Mouse (Mus musculus) heart, embryonic 16.5 days (tissue): ENCODE results near the gene Gm7544. TPM values are rescaled to one million over a fixed set of nuclear protein-coding genes. Genes with fewer than 3 reads are reported as not detected.
"Not testable (repeated sequence)": the region's sequence is repeated elsewhere in the genome, so short reads cannot be mapped to it uniquely, and the experiment has no call there.

ENCODE experiments used
- ATAC-seq: fragments of 200-750 bp; cut with Nextera tagmentation; replicated peaks from 2 replicates; pipeline ENCODE4 v1.8.0; 2017; ENCODE audit warnings: moderate number of reproducible peaks; ENCODE audit not compliant: insufficient read depth, low FRiP score; ENCODE audit errors: extremely low read depth
- H3K27ac ChIP-seq: fragments of 300-500 bp; sonication (generic); 2 replicates; pipeline ENCODE4 v1.5.1; 2014; ENCODE audit warnings: mild to moderate bottlenecking, low read length, control low read depth, moderate library complexity
- H3K27me3 ChIP-seq: fragments of 300-500 bp; sonication (generic); 2 replicates; pipeline ENCODE4 v1.6.1; 2014; ENCODE audit warnings: low read length, mixed read lengths; ENCODE audit not compliant: control insufficient read depth, insufficient read depth
- H3K36me3 ChIP-seq: fragments of 300-500 bp; sonication (generic); 2 replicates; pipeline ENCODE4 v1.6.1; 2014; ENCODE audit not compliant: control insufficient read depth, insufficient read depth
- H3K4me1 ChIP-seq: fragments of 300-500 bp; sonication (generic); 2 replicates; pipeline ENCODE4 v1.6.1; 2014; ENCODE audit warnings: low read length, mixed read lengths; ENCODE audit not compliant: control insufficient read depth, insufficient read depth
- H3K4me2 ChIP-seq: fragments of 300-500 bp; sonication (generic); 2 replicates; pipeline ENCODE4 v1.6.1; 2014; ENCODE audit warnings: low read depth, mild to moderate bottlenecking, control low read depth, low read length
- H3K4me3 ChIP-seq: fragments of 300-500 bp; sonication (generic); 2 replicates; pipeline ENCODE4 v1.5.1; 2014; ENCODE audit warnings: mild to moderate bottlenecking, control low read depth, low read length
- H3K9ac ChIP-seq: fragments of 300-500 bp; sonication (generic); 2 replicates; pipeline ENCODE4 v1.6.1; 2014; ENCODE audit warnings: low read length, control low read depth
- H3K9me3 ChIP-seq: fragments of 300-500 bp; sonication (generic); replicated peaks from 2 replicates; pipeline ENCODE4 v1.6.1; 2016; ENCODE audit warnings: low read length; ENCODE audit not compliant: control insufficient read depth
- WGBS: fragments of 180-500 bp; shearing (Covaris S2); extraction: QIAGEN DNeasy Blood & Tissue Kit; methylation state at CpG from one replicate; pipeline ENCODE4 v1.1.7; 2014; 5-methylcytosine and 5-hydroxymethylcytosine counted together
- polyA plus RNA-seq: library from polyadenylated mRNA; unstranded; fragments of >200 nt; fragmentation: Nextera tagmentation; extraction: Ambion mirVana; gene quantifications from 2 replicates; pipeline ENCODE4 v1.2.1, GENCODE M21; 2015

Gm7544 gene
- not detected in 2 replicates for polyA plus RNA-seq

DNA sequence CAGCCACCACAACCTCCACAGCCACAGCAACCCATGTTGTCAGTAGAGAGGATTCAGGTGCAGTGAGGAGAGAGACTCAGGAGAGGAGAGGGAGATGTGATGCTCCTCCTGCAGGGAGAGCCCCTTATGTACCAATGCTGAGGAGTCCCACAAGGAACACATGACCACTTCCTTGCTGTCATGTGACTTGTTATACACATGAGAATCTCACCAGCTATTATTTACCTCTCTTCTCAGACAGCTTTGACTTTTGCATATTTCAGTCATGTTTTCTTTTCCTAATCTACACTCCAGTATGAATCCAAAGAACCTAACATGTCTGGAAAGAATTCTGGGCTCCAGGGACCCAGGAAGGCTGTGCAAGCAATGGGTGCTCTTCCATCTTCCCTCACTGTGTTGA is at the start of gene Gm7544:
Gm7544 (minus strand) TSS at position 101 of the 400 bp plus-strand sequence.
- not testable (repeated sequence) for H3K36me3 ChIP-seq, H3K4me2 ChIP-seq, H3K27me3 ChIP-seq, H3K9ac ChIP-seq, H3K4me3 ChIP-seq, H3K9me3 ChIP-seq, H3K27ac ChIP-seq, ATAC-seq, H3K4me1 ChIP-seq

DNA sequence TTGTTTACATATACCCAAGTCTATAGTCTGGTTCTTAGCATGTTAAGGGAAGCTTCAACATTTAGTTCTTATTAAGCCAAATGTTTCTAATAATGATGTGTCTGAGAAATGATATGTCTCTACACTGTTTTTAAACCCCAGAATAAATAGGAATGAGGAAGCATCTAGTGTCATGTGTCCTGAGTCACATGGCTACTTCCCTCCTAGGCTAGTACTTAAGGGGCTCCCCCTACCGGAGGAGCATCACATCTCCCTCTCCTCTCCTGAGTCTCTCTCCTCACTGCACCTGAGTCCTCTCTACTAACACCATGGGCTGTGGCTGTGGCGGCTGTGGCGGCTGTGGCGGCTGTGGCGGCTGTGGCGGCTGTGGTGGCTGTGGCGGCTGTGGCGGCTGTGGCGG is 44.5 kb upstream of the Gm7544 start, which contains the start of gene Gm47959:
Gm47959 (plus strand) TSS at position 243 of the 400 bp plus-strand sequence.
- not testable (repeated sequence) for H3K4me1 ChIP-seq, H3K4me2 ChIP-seq, H3K4me3 ChIP-seq, ATAC-seq, H3K9ac ChIP-seq, H3K36me3 ChIP-seq, H3K27ac ChIP-seq, H3K9me3 ChIP-seq, H3K27me3 ChIP-seq
- WGBS = 95% methylated on average over 3 of the region's 9 CpGs

DNA sequence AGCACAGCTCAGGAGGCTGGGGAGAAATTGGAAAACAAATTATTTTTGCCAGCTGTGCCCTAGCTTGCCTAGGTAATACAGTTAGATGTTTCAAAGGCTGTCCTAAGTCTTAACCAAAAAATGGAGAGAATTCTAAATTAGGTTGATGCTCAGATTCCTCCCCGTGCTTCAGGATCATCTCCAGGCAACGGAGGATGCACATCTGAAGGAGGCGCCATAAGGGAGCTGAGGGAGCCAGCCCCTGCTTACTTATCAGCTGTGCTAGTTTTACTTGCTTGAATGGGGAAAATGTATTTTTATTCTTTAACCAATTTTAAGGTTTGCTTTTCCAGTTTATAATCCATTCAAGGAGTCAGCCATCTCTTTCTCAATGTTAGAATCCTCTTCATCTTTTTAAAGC is 38.1 kb upstream of the Gm7544 start:
- Histone ChIP-seq H3K27ac (no peak overlapping the region), H3K9ac (no peak overlapping the region), H3K9me3 (no peaks in the 10 kb centered on the region), H3K36me3 (no peaks in the 10 kb centered on the region), H3K27me3 (no peaks in the 10 kb centered on the region), H3K4me3 (no peak overlapping the region), H3K4me1 (no peaks in the 10 kb centered on the region), H3K4me2 (no peak overlapping the region)
- 73% methylated on average over 3 of the region's 3 CpGs for WGBS
- ATAC-seq = no peak

DNA sequence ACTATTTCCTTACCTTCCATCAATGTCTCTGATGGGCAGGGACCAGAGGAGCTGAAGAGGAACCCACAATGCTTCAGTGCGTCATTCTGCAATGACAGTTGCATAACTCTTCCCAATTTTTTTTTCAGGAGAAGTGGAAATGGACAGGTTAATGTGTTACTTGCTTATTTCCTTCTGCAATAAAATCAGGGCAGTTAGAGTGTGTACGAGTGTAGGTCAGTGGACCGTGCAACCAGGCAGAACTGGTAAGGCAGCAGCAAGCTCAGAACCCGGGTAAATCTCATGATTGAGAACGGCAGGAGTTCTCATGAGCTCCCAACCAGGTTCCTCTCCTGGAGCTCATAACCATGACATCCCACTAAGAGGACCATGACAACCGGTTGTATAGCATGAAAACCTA is 36.3 kb upstream of the Gm7544 start:
- H3K4me2 ChIP-seq = no peak overlapping the region
- H3K36me3 ChIP-seq = no peaks in the 10 kb centered on the region
- no peak overlapping the region for H3K9ac ChIP-seq
- H3K4me3 ChIP-seq = no peak overlapping the region
- H3K4me1 ChIP-seq = no peaks in the 10 kb centered on the region
- H3K27ac ChIP-seq = no peak overlapping the region
- H3K9me3 ChIP-seq = no peaks in the 10 kb centered on the region
- no peaks in the 10 kb centered on the region for H3K27me3 ChIP-seq
- WGBS = 89% methylated on average over 6 of the region's 6 CpGs
- ATAC-seq = no peak

DNA sequence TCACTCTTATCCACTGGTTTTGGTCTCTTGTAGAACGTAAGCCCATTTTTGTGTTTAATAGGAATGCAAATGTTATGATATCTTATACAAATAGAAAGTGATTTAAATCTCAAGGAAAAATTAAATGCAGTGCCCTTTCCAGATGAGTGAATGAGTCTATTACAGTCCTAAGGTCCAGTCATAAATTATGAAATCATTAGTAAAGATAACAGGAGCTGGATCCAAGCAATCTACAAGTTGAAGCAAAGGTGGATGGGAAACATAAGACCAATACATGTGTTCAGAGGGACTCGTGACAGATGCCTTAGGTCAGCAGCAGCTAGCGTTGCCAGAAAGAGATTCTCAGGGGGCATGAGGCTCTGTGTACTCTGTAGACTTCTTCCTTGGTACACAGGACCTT is 35.8 kb upstream of the Gm7544 start:
- Histone ChIP-seq H3K27ac (no peak overlapping the region), H3K4me1 (no peaks in the 10 kb centered on the region), H3K27me3 (no peaks in the 10 kb centered on the region), H3K9ac (no peak overlapping the region), H3K4me2 (no peak overlapping the region), H3K36me3 (no peaks in the 10 kb centered on the region), H3K4me3 (no peak overlapping the region), H3K9me3 (no peaks in the 10 kb centered on the region)
- WGBS = 85% methylated on average over 3 of the region's 3 CpGs
- ATAC-seq = no peak

DNA sequence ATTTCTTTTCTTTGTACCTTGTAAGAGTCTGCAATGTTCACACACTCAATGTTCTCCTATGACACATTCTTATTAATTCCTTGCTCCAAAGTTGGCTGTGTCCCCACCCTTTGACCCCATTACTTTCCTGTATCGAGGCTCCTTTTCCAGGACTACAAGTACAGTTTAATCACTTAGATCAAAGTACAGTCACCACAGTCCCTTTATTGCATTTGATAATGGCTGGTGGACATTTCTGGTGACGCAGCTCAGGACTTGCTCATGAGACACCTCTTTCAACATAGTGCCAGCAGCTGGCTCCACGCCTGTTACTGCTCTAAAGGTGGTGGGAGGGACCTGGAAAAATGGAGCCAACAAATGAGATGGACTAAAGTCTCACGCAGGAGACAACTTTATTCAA is 35.2 kb upstream of the Gm7544 start:
- 50% methylated on average over 4 of the region's 4 CpGs for WGBS
- ATAC-seq = no peak

DNA sequence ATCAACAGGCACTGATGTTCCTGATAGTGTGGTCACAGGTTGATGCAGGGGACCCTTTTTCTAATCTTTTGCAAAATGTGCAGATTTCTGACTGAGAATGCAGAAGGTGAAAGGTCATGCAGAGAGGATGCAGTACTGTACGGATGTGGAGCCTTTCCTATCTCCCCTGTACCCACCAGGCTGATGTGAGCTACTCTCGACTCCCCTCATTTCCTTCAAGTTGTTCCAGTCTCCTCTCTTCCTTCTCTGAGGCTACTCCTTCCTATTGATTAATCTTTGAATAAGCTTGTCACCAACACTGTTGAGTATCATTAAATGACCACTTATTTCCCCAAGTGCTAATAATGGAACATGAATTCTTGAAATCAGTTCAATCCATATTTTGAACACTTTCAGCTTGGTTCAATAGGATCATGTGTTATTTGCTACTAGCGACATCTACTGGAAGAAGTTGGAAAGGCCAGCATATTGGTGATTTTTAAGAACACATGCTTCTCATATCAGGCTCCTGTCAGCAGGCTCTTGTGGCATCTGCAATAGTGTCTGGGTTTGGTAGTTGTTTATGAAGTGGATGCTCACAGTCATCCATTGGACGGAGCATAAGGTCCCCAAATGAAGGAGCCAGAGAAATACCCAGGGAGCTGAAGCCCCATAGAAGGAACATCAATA is 31.9 kb upstream of the Gm7544 start:
- 22% methylated on average over 4 of the region's 4 CpGs for WGBS
- H3K36me3 ChIP-seq = no peaks in the 10 kb centered on the region
- H3K9ac ChIP-seq = no peak overlapping the region
- peaks cover 6% of the 10 kb centered on the region for H3K9me3 ChIP-seq
- no peaks in the 10 kb centered on the region for H3K27me3 ChIP-seq
- H3K27ac ChIP-seq = no peak overlapping the region
- H3K4me2 ChIP-seq = no peak overlapping the region
- H3K4me3 ChIP-seq = no peak overlapping the region
- no peaks in the 10 kb centered on the region for H3K4me1 ChIP-seq
- ATAC-seq = peak; percentile 41; the same call in 1 of the 2 replicates

More for the DNA sequence above, 35.2 kb upstream of the Gm7544 start:
- H3K4me3 ChIP-seq = no peak overlapping the region
- no peak overlapping the region for H3K27ac ChIP-seq
- no peaks in the 10 kb centered on the region for H3K4me1 ChIP-seq
- no peak overlapping the region for H3K4me2 ChIP-seq
- H3K36me3 ChIP-seq = no peaks in the 10 kb centered on the region
- no peaks in the 10 kb centered on the region for H3K27me3 ChIP-seq
- no peaks in the 10 kb centered on the region for H3K9me3 ChIP-seq
- no peak overlapping the region for H3K9ac ChIP-seq

DNA sequence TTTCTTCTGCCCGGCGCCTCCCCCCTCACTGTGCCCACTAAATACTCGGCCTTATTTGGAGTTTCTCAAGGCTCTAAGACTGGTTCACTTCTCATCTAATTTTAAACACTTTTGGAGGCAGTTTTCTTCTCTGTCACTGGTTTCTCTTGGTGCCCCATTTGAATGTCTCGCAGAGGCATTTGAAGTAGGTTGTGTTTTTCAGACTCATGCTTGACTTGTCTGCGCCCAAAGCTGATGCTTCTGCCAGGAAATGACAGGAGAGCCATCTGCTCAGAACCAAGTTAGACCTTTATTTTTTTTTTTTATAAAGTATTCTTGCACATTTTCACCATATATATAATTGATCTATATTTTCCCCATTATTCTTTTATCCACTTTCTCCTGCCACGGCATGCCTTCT is 30.9 kb upstream of the Gm7544 start:
- WGBS = 83% methylated on average over 6 of the region's 6 CpGs
- H3K4me1 ChIP-seq = no peaks in the 10 kb centered on the region
- H3K9me3 ChIP-seq = peaks cover 6% of the 10 kb centered on the region
- H3K27ac ChIP-seq = no peak overlapping the region
- H3K4me2 ChIP-seq = no peak overlapping the region
- no peak for ATAC-seq
- H3K4me3 ChIP-seq = no peak overlapping the region
- H3K36me3 ChIP-seq = no peaks in the 10 kb centered on the region
- no peak overlapping the region for H3K9ac ChIP-seq
- H3K27me3 ChIP-seq = no peaks in the 10 kb centered on the region

DNA sequence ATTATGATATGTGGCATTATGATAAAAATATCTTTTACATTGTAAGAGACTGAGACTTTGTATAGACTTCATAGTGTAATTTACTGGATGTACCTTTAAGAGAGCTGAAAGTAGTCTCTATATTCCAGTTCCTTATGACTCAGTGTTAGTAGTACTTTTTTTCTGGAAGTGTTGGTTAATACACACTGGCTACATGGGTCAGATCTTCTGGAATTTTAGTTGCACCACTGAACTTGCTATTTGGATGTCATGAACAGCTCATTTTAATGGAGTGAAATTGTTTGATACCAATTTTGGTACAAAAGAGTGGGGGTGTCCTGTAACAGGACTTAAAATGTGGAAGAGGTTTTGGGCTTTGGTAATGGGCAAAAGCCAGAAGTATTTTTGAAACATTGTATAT is 22.0 kb upstream of the Gm7544 start:
- H3K4me3 ChIP-seq = no peak overlapping the region
- H3K4me2 ChIP-seq = no peak overlapping the region
- peaks cover 5% of the 10 kb centered on the region; the same call in 1 of the 2 replicates for H3K4me1 ChIP-seq
- no peak for ATAC-seq
- H3K27ac ChIP-seq = no peak overlapping the region
- H3K36me3 ChIP-seq = no peaks in the 10 kb centered on the region
- no peaks in the 10 kb centered on the region for H3K9me3 ChIP-seq
- no peaks in the 10 kb centered on the region for H3K27me3 ChIP-seq
- no peak overlapping the region for H3K9ac ChIP-seq
